Mouse (Mus musculus) erythroblast, embryonic 14.5 days (primary cell): ENCODE data around the gene Ccdc138. TPM values are rescaled to one million over a fixed set of nuclear protein-coding genes. Genes with fewer than 3 reads are reported as not detected.

Source experiments
- H3K27me3 ChIP-seq: 2 replicates; pipeline ENCODE4 v1.6.1; 2012; ENCODE audit warnings: inconsistent platforms; ENCODE audit not compliant: control insufficient read depth
- H3K36me3 ChIP-seq: 2 replicates; pipeline ENCODE4 v1.6.1; 2012; ENCODE audit warnings: mild to moderate bottlenecking, inconsistent platforms; ENCODE audit not compliant: control insufficient read depth
- H3K4me1 ChIP-seq: 2 replicates; pipeline ENCODE4 v1.6.1; 2012; ENCODE audit warnings: inconsistent platforms; ENCODE audit not compliant: control insufficient read depth
- H3K4me3 ChIP-seq: replicated peaks from 2 replicates; pipeline ENCODE3; 2012; ENCODE audit warnings: moderate library complexity, mild to moderate bottlenecking, inconsistent platforms
- H3K9me3 ChIP-seq: 2 replicates; pipeline ENCODE4 v1.6.1; 2012; ENCODE audit warnings: low read length, inconsistent platforms, mixed read lengths; ENCODE audit not compliant: control insufficient read depth
- GATA1 ChIP-seq: IDR thresholded peaks from 2 replicates; pipeline ENCODE4 v1.6.1; 2012; ENCODE audit warnings: low read length, inconsistent platforms, mixed read lengths
- TAL1 ChIP-seq: IDR thresholded peaks from 3 replicates; pipeline ENCODE4 v1.6.1; 2012; ENCODE audit warnings: low read length, inconsistent platforms, mixed read lengths
- polyA plus RNA-seq: library from polyadenylated mRNA; stranded (reverse); fragments of >175 nt; gene quantifications from 2 replicates; pipeline ENCODE4 v1.2.3, GENCODE M21; 2012

The Ccdc138 gene
- polyA plus RNA-seq, 1 experiment, result 0.20 TPM

DNA sequence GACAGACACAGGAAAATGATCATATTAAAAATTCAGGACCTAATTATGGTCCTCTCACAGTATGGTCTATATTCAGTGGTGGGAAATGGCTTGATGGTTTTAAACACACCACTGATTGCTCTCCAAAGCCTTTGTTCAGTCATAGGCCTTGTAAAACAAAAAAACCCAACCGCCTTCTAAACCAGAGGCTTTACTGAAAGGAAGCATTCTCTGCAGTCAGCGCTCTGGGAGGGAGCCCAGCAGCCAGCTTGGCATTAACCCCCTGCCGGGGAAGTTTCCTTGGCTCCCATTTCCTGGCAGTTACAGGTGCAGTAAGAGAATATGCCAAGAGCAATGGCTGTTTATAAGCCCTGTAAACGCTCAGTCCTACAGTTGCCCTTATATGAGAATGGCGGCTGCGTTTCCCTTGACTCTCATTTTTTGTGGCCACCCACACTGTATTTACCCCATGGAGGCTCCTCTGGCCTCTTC lies 103.7 kb downstream of the Ccdc138 start:
- H3K9me3 ChIP-seq, result 0 out of 2 replicates have a peak, but pooled peaks cover 3% of the 10 kb centered on the region
- no peaks in the 10 kb centered on the region for H3K27me3 ChIP-seq
- H3K36me3 ChIP-seq, result no peaks in the 10 kb centered on the region
- H3K4me3 ChIP-seq, result no peak overlapping the region
- no peaks in the 10 kb centered on the region for H3K4me1 ChIP-seq
- no peak for TF ChIP-seq GATA1
- no peak for TF ChIP-seq TAL1

DNA sequence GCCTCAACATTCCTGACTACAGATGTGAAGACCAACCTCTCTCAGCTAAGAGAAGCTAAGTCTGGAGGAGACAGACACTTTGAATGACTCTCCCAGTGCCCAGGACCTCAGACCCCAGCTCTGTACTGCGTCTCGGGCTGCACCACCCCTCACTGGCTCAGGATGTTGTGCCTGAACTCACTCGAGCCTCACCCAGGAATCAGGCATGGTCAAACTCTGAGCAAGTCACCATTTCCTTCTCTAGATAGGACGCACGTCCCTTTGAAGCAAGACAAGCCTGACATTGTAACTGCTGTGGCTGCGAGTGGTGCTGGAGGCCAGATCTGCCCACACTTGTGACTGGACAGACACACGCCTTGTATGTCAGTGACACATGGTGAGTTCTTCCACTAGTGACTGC lies 104.2 kb downstream of the Ccdc138 start:
- no peaks in the 10 kb centered on the region for H3K27me3 ChIP-seq
- 0 out of 2 replicates have a peak, but pooled peaks cover 3% of the 10 kb centered on the region for H3K9me3 ChIP-seq
- no peak for TF ChIP-seq TAL1
- no peak for TF ChIP-seq GATA1
- no peak overlapping the region for H3K4me3 ChIP-seq
- no peaks in the 10 kb centered on the region for H3K36me3 ChIP-seq
- no peaks in the 10 kb centered on the region for H3K4me1 ChIP-seq

DNA sequence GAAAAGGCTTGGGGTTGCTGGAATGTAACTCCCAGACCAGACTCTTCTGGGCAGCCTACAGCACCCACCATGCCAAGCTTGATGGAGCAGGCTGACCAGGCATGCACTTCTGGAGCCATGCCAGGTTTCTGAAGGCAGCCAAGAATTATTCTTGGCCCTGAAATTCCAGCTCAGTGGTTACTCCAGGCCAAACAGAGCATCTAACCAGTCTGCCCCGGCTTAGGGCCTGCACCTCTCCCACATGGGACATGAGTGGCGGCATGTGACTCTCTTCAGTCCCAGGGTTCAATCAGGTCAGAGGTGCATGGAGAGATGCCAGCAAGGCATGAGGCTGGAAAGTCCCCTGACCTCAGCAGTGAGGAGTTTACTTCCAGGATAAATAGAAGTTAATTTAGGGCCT lies 107.0 kb downstream of the Ccdc138 start:
- H3K9me3 ChIP-seq, result 0 out of 2 replicates have a peak, but pooled peaks cover 3% of the 10 kb centered on the region
- H3K36me3 ChIP-seq, result no peaks in the 10 kb centered on the region
- no peak overlapping the region for H3K4me3 ChIP-seq
- H3K4me1 ChIP-seq, result no peaks in the 10 kb centered on the region
- no peaks in the 10 kb centered on the region for H3K27me3 ChIP-seq
- TF ChIP-seq GATA1 (no peak), TAL1 (no peak)

DNA sequence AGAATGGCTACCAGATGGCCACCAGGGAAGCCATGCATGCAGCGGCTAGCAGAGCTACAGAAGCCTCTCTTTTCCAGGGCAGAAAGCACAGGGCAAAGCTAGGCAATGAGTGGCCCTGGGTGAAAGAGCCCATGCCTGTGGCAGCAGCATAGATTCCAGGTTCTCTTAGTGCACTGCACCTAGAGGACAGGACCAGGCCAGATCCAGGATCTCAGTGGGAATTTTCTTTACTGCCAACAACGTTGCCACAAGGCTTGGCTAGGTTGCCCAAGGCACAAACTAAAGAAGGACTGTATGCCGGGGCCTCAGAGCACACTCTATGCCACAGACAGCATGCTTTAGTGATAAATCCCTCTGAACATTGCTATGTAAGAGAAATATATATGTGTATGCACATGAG lies 108.6 kb downstream of the Ccdc138 start:
- H3K9me3 ChIP-seq, result 0 out of 2 replicates have a peak, but pooled peaks cover 3% of the 10 kb centered on the region
- no peak overlapping the region for H3K4me3 ChIP-seq
- TF ChIP-seq GATA1 (no peak), TAL1 (no peak)

DNA sequence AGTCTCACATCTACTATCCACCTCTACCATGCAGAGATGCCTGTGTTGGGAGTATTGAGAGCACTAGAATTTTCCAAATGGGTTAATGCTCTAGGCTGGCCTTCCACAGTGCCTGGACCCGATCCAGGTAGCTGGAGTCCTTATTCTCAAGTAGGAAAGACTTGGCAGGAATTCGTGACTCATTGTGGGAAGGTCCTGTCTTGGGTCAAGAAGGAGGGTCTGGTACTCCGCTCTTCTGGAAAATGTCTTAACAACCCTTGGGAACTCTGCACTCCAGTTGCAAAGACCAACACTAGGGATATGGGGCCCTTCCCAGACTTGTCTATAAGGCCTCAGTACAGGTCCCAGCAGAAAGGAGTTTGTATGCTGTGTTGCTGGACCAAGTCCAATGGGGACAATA lies 111.1 kb downstream of the Ccdc138 start:
- H3K4me3 ChIP-seq, result no peak overlapping the region
- H3K36me3 ChIP-seq, result no peaks in the 10 kb centered on the region
- H3K9me3 ChIP-seq, result no peaks in the 10 kb centered on the region
- H3K4me1 ChIP-seq, result no peaks in the 10 kb centered on the region
- TF ChIP-seq TAL1 (no peak), GATA1 (no peak)
- no peaks in the 10 kb centered on the region for H3K27me3 ChIP-seq

More for the DNA sequence above, 108.6 kb downstream of the Ccdc138 start:
- Histone ChIP-seq H3K4me1 (no peaks in the 10 kb centered on the region), H3K36me3 (no peaks in the 10 kb centered on the region), H3K27me3 (no peaks in the 10 kb centered on the region)

DNA sequence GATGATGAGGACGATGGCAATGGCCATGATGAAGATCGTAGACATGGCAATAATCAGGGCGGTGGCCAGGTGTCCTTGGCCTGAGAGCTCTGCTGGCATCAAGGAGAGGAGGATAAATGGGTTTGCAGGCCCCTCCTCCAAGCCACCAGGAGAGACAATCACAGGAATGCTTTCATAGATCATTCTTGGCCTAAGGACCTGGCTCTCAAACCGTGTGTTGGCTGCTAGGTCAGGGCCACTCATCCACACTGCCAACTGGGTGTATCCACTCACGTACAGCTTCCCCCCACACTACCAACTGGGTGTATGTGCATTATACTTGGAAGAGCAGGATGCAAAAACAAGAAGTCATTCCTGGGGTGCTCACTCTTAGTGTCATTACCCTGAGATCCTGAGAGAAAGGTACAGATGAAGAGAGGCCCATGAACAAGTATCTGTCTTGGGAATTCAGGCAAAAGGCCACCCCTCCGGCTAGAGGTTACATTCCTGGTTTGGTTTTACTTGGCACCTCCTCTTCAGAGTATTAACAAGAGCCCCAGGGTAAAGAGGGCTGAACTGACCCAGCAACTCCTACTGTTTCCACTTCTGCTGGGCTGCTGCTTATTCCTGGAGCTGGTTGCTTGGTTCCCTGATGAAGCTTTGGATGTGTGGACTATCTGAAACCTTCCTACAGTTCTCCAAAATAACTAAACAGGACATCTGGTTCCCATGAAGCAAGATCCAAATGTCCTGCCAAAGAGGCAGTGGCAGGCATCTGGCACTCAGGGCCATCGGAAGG lies 112.9 kb downstream of the Ccdc138 start:
- Histone ChIP-seq H3K4me1 (no peaks in the 10 kb centered on the region), H3K9me3 (no peaks in the 10 kb centered on the region), H3K4me3 (no peak overlapping the region), H3K27me3 (no peaks in the 10 kb centered on the region), H3K36me3 (no peaks in the 10 kb centered on the region)
- no peak for TF ChIP-seq GATA1
- TF ChIP-seq TAL1, result no peak

DNA sequence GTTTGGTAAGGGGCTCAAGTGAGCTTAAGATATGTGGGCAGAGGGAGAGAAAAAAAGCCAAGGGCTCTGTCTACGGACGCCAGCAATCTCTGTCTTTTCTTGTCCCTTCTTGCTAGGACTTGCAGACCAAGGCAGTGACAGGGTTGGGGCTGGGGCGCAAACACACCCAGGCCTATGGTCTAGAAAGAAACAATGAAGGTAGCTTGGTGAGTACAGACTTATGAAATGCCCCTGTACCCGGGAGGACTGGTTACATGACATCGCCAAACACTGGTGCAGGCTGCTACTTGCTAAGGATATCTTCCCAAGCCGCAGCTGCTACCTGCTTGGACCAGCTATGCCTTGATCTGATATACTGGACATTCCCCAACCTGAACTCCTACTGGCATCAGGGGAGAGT lies 116.9 kb downstream of the Ccdc138 start:
- H3K27me3 ChIP-seq, result no peaks in the 10 kb centered on the region
- H3K4me3 ChIP-seq, result no peak overlapping the region
- H3K36me3 ChIP-seq, result no peaks in the 10 kb centered on the region
- no peaks in the 10 kb centered on the region for H3K4me1 ChIP-seq
- TF ChIP-seq TAL1 (no peak), GATA1 (no peak)
- no peaks in the 10 kb centered on the region for H3K9me3 ChIP-seq

DNA sequence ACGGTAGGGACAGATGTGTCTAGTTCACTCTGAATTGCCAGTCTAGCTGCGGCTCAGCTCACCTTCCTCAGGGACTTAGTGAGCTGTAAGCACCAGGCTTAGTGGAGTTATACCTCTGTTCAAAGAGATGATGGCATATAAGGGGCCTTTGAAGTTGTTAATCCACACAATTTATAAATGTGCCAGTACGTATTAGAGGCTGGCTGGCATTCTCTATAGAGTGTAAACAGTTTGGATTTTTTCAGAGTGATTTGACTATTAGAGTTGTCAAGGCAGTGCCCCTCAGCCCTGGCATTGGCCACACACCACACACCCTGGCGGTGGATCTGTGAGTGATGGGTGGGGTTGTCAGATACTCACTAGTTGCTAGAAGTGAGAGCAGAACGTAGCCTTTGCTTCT lies 118.8 kb downstream of the Ccdc138 start:
- H3K4me1 ChIP-seq, result no peaks in the 10 kb centered on the region
- H3K4me3 ChIP-seq, result no peak overlapping the region
- H3K36me3 ChIP-seq, result no peaks in the 10 kb centered on the region
- TF ChIP-seq GATA1, result no peak
- TF ChIP-seq TAL1, result no peak
- H3K9me3 ChIP-seq, result no peaks in the 10 kb centered on the region
- no peaks in the 10 kb centered on the region for H3K27me3 ChIP-seq

DNA sequence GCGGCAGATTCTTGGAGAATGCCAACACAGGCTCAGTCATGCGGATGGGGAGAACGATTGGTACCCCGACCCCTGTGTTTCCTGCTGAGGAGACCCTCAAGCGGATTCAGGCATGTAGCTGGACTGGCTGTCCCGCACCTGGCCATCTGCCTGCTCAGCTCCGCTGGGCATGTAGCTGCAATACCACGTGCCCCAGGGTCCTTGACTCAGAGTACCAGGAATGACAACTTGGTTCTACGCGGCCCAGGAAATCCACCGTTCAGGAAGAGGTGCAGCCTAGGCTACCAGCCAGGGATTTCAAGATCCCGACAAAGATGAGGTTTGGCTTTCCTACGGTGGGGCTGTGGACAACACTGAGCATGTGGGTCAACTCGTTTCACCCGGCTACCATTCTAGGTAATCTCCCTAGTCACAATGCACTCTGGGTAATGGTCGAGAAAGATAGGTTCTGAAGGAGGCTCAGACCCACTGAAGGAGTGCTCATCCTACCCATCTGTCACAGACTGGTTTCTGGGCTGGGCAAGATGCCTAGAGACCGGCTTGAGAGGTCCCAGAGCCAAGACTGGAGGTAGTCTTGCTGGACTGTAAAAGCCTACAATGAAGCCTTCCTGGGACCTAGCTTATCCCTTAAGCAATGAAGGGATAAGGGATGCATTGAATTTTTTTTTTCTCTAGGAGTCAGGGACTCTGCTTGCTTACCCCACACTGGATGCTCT lies 120.9 kb downstream of the Ccdc138 start:
- Histone ChIP-seq H3K36me3 (no peaks in the 10 kb centered on the region), H3K9me3 (no peaks in the 10 kb centered on the region), H3K27me3 (no peaks in the 10 kb centered on the region), H3K4me3 (no peak overlapping the region), H3K4me1 (no peaks in the 10 kb centered on the region)
- no peak for TF ChIP-seq TAL1
- TF ChIP-seq GATA1, result no peak
